Mouse (Mus musculus) midbrain, postnatal 0 days (tissue): Measurements from ENCODE around the gene Ccndbp1. TPM values are rescaled to one million over a fixed set of nuclear protein-coding genes. Genes with fewer than 3 reads are reported as not detected.
A peak's percentile ranks its signal among the peaks of the same experiment; 100 is the strongest.

Experiments used
- ATAC-seq: fragments of 200-750 bp; cut with Nextera tagmentation; 2 replicates; pipeline ENCODE4 v1.8.0; 2017; ENCODE audit warnings: moderate number of reproducible peaks, mild to moderate bottlenecking, moderate TSS enrichment, moderate library complexity; ENCODE audit not compliant: low FRiP score
- DNase-seq: peaks from one replicate; pipeline ENCODE4 v3.0.0-alpha.2; 2015; ENCODE audit warnings: low spot score
- H3K27ac ChIP-seq: fragments of 300-500 bp; sonication (generic); 2 replicates; pipeline ENCODE4 v1.5.1; 2014; ENCODE audit warnings: low read depth, mild to moderate bottlenecking, low read length, mixed read lengths
- H3K27me3 ChIP-seq: fragments of 300-500 bp; sonication (generic); 2 replicates; pipeline ENCODE4 v1.6.1; 2014; ENCODE audit warnings: low read length, control low read depth, mixed read lengths; ENCODE audit not compliant: insufficient read depth
- H3K36me3 ChIP-seq: fragments of 300-500 bp; sonication (generic); 2 replicates; pipeline ENCODE4 v1.6.1; 2014; ENCODE audit warnings: low read length, control low read depth, mixed read lengths; ENCODE audit not compliant: insufficient read depth
- H3K4me1 ChIP-seq: fragments of 300-500 bp; sonication (generic); 2 replicates; pipeline ENCODE4 v1.6.1; 2014; ENCODE audit warnings: mild to moderate bottlenecking, control low read depth, antibody characterized with exemption, low read length, mixed read lengths; ENCODE audit not compliant: insufficient read depth
- H3K4me2 ChIP-seq: fragments of 300-500 bp; sonication (generic); 2 replicates; pipeline ENCODE4 v1.6.1; 2014; ENCODE audit warnings: low read depth, mild to moderate bottlenecking, low read length, mixed read lengths; ENCODE audit not compliant: poor library complexity, severe bottlenecking
- H3K4me3 ChIP-seq: fragments of 300-500 bp; sonication (generic); 2 replicates; pipeline ENCODE4 v1.5.1; 2014; ENCODE audit warnings: low read depth, mild to moderate bottlenecking, low read length, moderate library complexity
- H3K9ac ChIP-seq: fragments of 300-500 bp; sonication (generic); replicated peaks from 2 replicates; pipeline ENCODE4 v1.6.1; 2014; ENCODE audit warnings: mild to moderate bottlenecking, low read length, moderate library complexity, mixed read lengths; ENCODE audit not compliant: poor library complexity, severe bottlenecking
- H3K9me3 ChIP-seq: fragments of 300-500 bp; sonication (generic); 2 replicates; pipeline ENCODE4 v1.6.1; 2016; ENCODE audit warnings: low read length, control low read depth
- CTCF ChIP-seq: IDR thresholded peaks from 2 replicates; pipeline ENCODE4 v1.5.1; 2016; ENCODE audit warnings: antibody characterized with exemption, mild to moderate bottlenecking
- WGBS: fragments of 180-500 bp; shearing (Covaris S2); extraction: QIAGEN DNeasy Blood & Tissue Kit; methylation state at CpG from one replicate; pipeline ENCODE4 v1.1.7; 2014; 5-methylcytosine and 5-hydroxymethylcytosine counted together
- polyA plus RNA-seq: library from polyadenylated mRNA; unstranded; fragments of >200 nt; fragmentation: Nextera tagmentation; extraction: Ambion mirVana; gene quantifications from 2 replicates; pipeline ENCODE4 v1.2.1, GENCODE M21; 2015
- total RNA-seq: library from RNA; depleted of rRNA; stranded (reverse); fragments of >200 nt; gene quantifications from 2 replicates; pipeline ENCODE4 v1.2.3, GENCODE M21; 2014

The Ccndbp1 gene
- total and polyA plus RNA-seq, 2 experiments from 2014 or later = 51.9 to 77.8 TPM

DNA sequence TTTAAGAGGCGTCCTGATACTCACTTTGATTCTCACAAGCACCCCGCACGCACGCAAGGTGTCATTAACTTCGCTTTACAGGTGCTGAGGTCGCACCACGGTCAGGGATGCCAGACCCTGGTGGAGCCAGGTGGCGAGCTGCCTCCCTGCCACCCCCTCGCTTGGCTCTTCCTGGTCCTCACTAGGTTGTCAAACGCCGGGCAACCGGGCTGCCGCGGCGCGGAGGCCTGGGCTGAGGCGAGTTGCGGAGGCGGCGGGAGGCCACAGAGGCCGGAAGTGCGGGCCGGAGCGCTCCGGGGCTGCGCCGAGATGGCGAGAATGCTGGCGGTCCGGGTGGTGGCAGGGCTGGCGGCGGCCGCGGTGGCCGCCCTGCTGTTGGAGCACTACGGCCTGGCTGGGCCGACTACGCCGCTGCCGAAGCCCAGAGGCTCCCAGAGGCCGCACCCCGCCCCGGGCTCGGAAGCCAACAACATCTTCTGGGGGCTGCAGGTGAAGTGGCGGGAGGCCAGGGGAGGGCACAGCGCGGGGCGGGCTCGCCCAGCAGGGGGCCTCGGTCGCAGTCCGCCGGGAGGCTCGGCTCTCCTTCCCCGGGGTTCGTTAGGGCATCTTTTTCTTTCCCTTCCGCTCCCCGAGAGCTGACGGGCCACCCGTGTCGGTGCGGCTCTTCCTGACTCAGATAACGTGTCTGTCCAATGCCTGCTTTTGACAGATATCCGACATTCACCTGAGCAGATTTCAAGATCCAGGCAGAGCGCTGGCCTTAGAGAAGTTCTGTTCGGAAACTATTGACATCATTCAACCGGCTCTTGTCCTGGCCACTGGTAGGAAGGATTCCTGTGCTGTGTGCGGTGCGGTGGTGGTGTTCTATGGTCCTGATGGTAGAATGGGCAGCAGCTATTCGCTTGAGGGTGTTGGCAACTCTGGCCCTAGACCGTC is 30.9 kb upstream of the Ccndbp1 start, which contains the start of gene Tmem62:
Gene Tmem62 (plus strand): TSS at position 28 of the 936 bp plus-strand sequence.
- WGBS = under 1% methylated on average over 55 of the region's 71 CpGs
- H3K9ac ChIP-seq = peak within 1 kb of the TSS; percentile 88
- DNase-seq (peak; percentile 35), ATAC-seq (peak; percentile 67)
- no peaks in the 10 kb centered on the region; the same call in 1 of the 2 replicates for H3K36me3 ChIP-seq
- peak within 1 kb of the TSS; percentile 90 for H3K4me2 ChIP-seq
- peak within 1 kb of the TSS; percentile 89 for H3K27ac ChIP-seq
- H3K4me3 ChIP-seq = peak within 1 kb of the TSS; percentile 73
- no peaks in the 10 kb centered on the region for H3K9me3 ChIP-seq
- peak; percentile 38; the same call in 1 of the 2 replicates for TF ChIP-seq CTCF
- H3K4me1 ChIP-seq = no peaks in the 10 kb centered on the region
- no peaks in the 10 kb centered on the region for H3K27me3 ChIP-seq

- Histone ChIP-seq H3K27me3 (no peaks in the 10 kb centered on the region), H3K36me3 (no peaks in the 10 kb centered on the region; the same call in 1 of the 2 replicates), H3K27ac (peak overlapping the region; percentile 89), H3K4me2 (peak overlapping the region; percentile 90), H3K4me3 (peak overlapping the region; percentile 73), H3K9ac (peak overlapping the region; percentile 88), H3K9me3 (no peaks in the 10 kb centered on the region), H3K4me1 (no peaks in the 10 kb centered on the region)
- DNase-seq (no peak), ATAC-seq (0 out of 2 replicates have a peak, but pooled peaks have one; percentile 2)
- TF ChIP-seq CTCF = no peak
- WGBS = 74% methylated on average over 8 of the region's 8 CpGs
Observed at GRCm38 (mm10) chr2:120977926-120978692, 30.1 kb upstream of the Ccndbp1 start.

GRCm38 (mm10) chr2:120978693-120979037 is 29.5 kb upstream of the Ccndbp1 start:
- no peaks in the 10 kb centered on the region for H3K4me1 ChIP-seq
- no peak overlapping the region for H3K27ac ChIP-seq
- no peaks in the 10 kb centered on the region; the same call in 1 of the 2 replicates for H3K36me3 ChIP-seq
- no peaks in the 10 kb centered on the region for H3K27me3 ChIP-seq
- no peaks in the 10 kb centered on the region for H3K9me3 ChIP-seq
- no peak overlapping the region for H3K4me2 ChIP-seq
- no peak overlapping the region for H3K4me3 ChIP-seq
- peak; percentile 8 for DNase-seq
- no peak overlapping the region for H3K9ac ChIP-seq
- peak; percentile 57 for TF ChIP-seq CTCF
- WGBS = 37% methylated on average over 2 of the region's 2 CpGs
- ATAC-seq = no peak

- H3K27me3 ChIP-seq = no peaks in the 10 kb centered on the region
- H3K9ac ChIP-seq = no peak overlapping the region
- no peak overlapping the region for H3K4me2 ChIP-seq
- no peak overlapping the region for H3K4me3 ChIP-seq
- no peaks in the 10 kb centered on the region for H3K4me1 ChIP-seq
- no peaks in the 10 kb centered on the region for H3K9me3 ChIP-seq
- H3K27ac ChIP-seq = no peak overlapping the region
- DNase-seq (no peak), ATAC-seq (no peak)
- H3K36me3 ChIP-seq = no peaks in the 10 kb centered on the region; the same call in 1 of the 2 replicates
- WGBS = 90% methylated on average over 1 of the region's 1 CpGs
- no peak for TF ChIP-seq CTCF
Observed at GRCm38 (mm10) chr2:120979819-120980218, 28.4 kb upstream of the Ccndbp1 start.

DNA sequence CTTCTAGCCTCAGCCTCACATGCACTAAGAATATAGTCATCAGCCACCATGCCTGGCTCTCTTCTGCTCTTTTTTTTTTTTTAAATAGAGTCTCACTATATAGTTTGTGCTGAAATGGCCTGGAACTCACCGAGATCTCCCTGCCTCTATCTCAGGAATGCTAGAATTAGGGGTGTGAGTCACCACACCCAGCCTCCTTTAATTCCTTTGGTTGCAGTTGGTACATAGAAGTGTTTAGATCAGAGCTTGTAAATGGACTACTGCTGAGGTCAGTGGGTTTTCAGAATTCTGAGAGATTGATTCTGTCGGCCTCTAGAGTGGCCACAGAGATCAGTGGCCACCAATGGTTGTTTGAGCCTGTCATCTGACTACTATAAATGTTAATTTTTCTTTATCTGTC is 27.3 kb upstream of the Ccndbp1 start:
- Histone ChIP-seq H3K9me3 (no peaks in the 10 kb centered on the region), H3K36me3 (no peaks in the 10 kb centered on the region; the same call in 1 of the 2 replicates), H3K4me1 (no peaks in the 10 kb centered on the region), H3K9ac (no peak overlapping the region), H3K27me3 (no peaks in the 10 kb centered on the region), H3K27ac (no peak overlapping the region), H3K4me2 (no peak overlapping the region), H3K4me3 (no peak overlapping the region)
- no peak for TF ChIP-seq CTCF
- WGBS = 74% methylated on average over 2 of the region's 2 CpGs
- DNase-seq = no peak
- no peak for ATAC-seq
